Mouse (Mus musculus): ENCODE results near the gene Olfr414.

- TF ChIP-seq CTCF (IDR thresholded peaks at IDR 0.05; ENCODE audit: low read depth, low read length) (no peak), POLR2A (IDR thresholded peaks at IDR 0.05; ENCODE audit: borderline replicate concordance, low read depth, low read length) (no peak)
These were observed 33.1 kb upstream of the Olfr414 start, which contains the start of gene Olfr248 for GRCm38 (mm10) chr1:174390746-174391145.
